Mouse (Mus musculus) kidney, adult 2 months (tissue): ENCODE data around the gene 4932438H23Rik. TPM values are rescaled to one million over a fixed set of nuclear protein-coding genes. Genes with fewer than 3 reads are reported as not detected.

Experiments
- DNase-seq: peaks from one replicate; pipeline ENCODE4 v3.0.0; 2021
- H3K27ac ChIP-seq: fragments of 200-500 bp; 2 replicates; pipeline ENCODE4 v1.5.1; 2012; ENCODE audit warnings: low read depth, low read length, control low read depth, inconsistent platforms; ENCODE audit not compliant: insufficient read depth
- H3K27me3 ChIP-seq: fragments of 200-500 bp; replicated peaks from 2 replicates; pipeline ENCODE4 v1.6.1; 2012; ENCODE audit warnings: mild to moderate bottlenecking, moderate library complexity, low read length, inconsistent platforms; ENCODE audit not compliant: control insufficient read depth, insufficient read depth
- H3K36me3 ChIP-seq: fragments of 200-500 bp; 2 replicates; pipeline ENCODE4 v1.6.1; 2012; ENCODE audit warnings: mild to moderate bottlenecking, moderate library complexity, low read length, inconsistent platforms; ENCODE audit not compliant: control insufficient read depth, insufficient read depth
- H3K4me1 ChIP-seq: fragments of 200-500 bp; 2 replicates; pipeline ENCODE4 v1.6.1; 2011; ENCODE audit warnings: low read length; ENCODE audit not compliant: control insufficient read depth, insufficient read depth
- H3K4me3 ChIP-seq: fragments of 200-500 bp; 2 replicates; pipeline ENCODE4 v1.5.1; 2011; ENCODE audit warnings: mild to moderate bottlenecking, low read depth, low read length, control low read depth; ENCODE audit not compliant: insufficient read depth
- CTCF ChIP-seq: fragments of 200-500 bp; conservative IDR thresholded peaks from 2 replicates; pipeline ENCODE4 v1.5.1; 2011; ENCODE audit warnings: low read depth, mild to moderate bottlenecking, control low read depth, low read length, moderate library complexity, mixed read lengths; ENCODE audit not compliant: insufficient read depth, insufficient read length
- POLR2A ChIP-seq: fragments of 200-500 bp; IDR thresholded peaks from one replicate; pipeline ENCODE4 v1.6.1; 2011; ENCODE audit warnings: low read depth, low read length, control low read depth
- WGBS: fragments of 180-500 bp; shearing (Covaris S2); methylation state at CpG from one replicate; pipeline ENCODE4 v1.1.7; 2018; 5-methylcytosine and 5-hydroxymethylcytosine counted together
- polyA plus RNA-seq: library from polyadenylated mRNA; depleted of rRNA; stranded (reverse); fragments of >200 nt; gene quantifications from 2 replicates; pipeline ENCODE4 v1.2.3, GENCODE M21; 2012; rRNA removed

Gene 4932438H23Rik
- 0.14 and 0.42 TPM in 2 replicates for polyA plus RNA-seq

DNA sequence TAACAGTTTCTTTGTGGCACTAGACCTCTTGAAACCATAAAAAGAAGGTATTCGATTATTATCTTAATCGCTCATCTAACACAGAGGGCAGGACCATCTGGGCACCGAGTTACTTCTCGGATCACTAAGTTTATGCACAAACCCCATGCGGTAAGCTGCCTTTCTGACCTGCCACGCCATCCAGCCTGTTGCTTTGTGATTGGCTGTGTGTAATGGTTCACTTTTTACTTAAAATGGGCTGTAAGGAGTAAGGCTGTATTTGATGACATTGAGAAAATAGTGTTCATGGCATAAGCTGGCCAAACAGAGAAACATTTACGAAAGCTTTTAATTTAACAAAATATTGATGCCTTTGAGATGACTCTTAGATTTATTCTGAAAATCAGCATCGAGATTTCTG is at the start of gene 4932438H23Rik:
4932438H23Rik (minus strand) TSS at position 101 of the 400 bp plus-strand sequence.
- 57% methylated on average over 8 of the region's 8 CpGs for WGBS
- DNase-seq, result no peak
- no peaks in the 10 kb centered on the region for H3K4me1 ChIP-seq
- TF ChIP-seq POLR2A (no peak), CTCF (no peak)
- H3K36me3 ChIP-seq, result no peaks in the 10 kb centered on the region
- no peak within 1 kb of the TSS for H3K27ac ChIP-seq
- H3K27me3 ChIP-seq, result no peaks in the 10 kb centered on the region
- H3K4me3 ChIP-seq, result no peak within 1 kb of the TSS

DNA sequence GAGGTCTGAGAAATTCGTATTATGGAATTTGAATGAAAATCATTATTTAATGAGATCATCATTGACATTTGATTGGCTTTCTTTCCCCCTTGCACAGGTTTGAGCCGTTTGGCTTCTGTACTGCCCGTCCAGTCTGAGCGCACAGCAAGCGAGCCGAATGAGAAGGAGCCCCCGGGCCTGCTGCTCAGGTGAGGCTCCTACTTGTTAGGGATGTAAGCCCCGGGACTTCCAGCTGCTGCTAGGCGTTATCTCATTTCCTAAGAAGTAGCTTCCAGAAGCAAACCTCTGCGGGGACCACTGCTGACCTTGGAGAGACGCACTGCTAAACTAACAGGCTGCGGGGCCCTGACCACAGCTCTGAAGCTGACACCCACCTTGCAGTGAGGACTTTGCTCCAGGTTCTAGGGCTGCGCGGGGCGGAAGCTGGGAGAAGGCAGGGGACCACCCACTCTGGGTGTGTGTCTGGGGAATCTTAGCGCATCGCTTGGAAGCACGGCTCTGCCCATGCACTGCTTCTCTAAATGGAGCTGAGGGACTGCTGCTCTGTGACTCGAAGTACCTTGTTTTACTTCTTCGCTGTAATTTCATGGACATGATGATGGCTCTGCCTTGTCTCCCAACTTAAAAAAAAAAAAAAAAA is 46.2 kb upstream of the 4932438H23Rik start:
- H3K27ac ChIP-seq, result no peak overlapping the region
- DNase-seq, result no peak
- no peaks in the 10 kb centered on the region for H3K4me1 ChIP-seq
- H3K36me3 ChIP-seq, result no peaks in the 10 kb centered on the region
- no peak overlapping the region for H3K4me3 ChIP-seq
- TF ChIP-seq CTCF, result no peak
- WGBS, result 40% methylated on average over 20 of the region's 20 CpGs
- H3K27me3 ChIP-seq, result no peaks in the 10 kb centered on the region

- H3K4me3 ChIP-seq, result no peak overlapping the region
- H3K27me3 ChIP-seq, result no peaks in the 10 kb centered on the region
- H3K36me3 ChIP-seq, result no peaks in the 10 kb centered on the region
- no peak for DNase-seq
- 11% methylated on average over 10 of the region's 10 CpGs for WGBS
- H3K4me1 ChIP-seq, result no peaks in the 10 kb centered on the region
- no peak overlapping the region for H3K27ac ChIP-seq
- TF ChIP-seq CTCF (no peak), POLR2A (no peak)
Measured at GRCm38 (mm10) chr16:91140457-91140856, 45.5 kb upstream of the 4932438H23Rik start.

- TF ChIP-seq POLR2A (no peak), CTCF (no peak)
- H3K4me1 ChIP-seq, result no peaks in the 10 kb centered on the region
- DNase-seq, result no peak
- 13% methylated on average over 13 of the region's 13 CpGs for WGBS
- no peaks in the 10 kb centered on the region for H3K36me3 ChIP-seq
- no peak overlapping the region for H3K27ac ChIP-seq
- no peaks in the 10 kb centered on the region; the same call in 1 of the 2 replicates for H3K27me3 ChIP-seq
- H3K4me3 ChIP-seq, result no peak overlapping the region
Measured at GRCm38 (mm10) chr16:91140056-91140455, 45.1 kb upstream of the 4932438H23Rik start.

- no peak overlapping the region for H3K4me3 ChIP-seq
- no peaks in the 10 kb centered on the region for H3K36me3 ChIP-seq
- H3K27ac ChIP-seq, result no peak overlapping the region
- H3K27me3 ChIP-seq, result no peaks in the 10 kb centered on the region; the same call in 1 of the 2 replicates
- no peak for TF ChIP-seq CTCF
- TF ChIP-seq POLR2A, result no peak
- DNase-seq, result no peak
- H3K4me1 ChIP-seq, result no peaks in the 10 kb centered on the region
- 19% methylated on average over 10 of the region's 10 CpGs for WGBS
Measured at GRCm38 (mm10) chr16:91139481-91139880, 44.6 kb upstream of the 4932438H23Rik start.

DNA sequence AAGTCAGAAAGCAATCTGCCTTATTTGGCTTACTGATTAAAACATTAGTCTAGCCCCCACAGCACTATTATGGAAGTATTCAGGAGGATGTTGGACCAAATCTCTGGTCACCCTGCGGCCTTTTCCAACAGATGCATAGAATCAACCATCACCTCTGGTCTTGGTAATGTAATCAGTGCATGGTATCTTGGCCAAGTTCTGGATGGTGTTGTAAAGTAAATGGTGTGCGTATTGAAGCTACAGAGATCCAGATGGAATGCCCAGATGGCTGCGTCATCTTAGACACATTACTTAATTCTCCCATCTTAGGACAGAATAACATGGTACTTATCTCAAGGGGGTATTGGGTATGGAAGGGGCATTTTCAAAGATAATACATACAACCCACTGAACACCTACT is 43.8 kb upstream of the 4932438H23Rik start:
- no peak for DNase-seq
- TF ChIP-seq CTCF (no peak), POLR2A (no peak)
- Histone ChIP-seq H3K27me3 (no peaks in the 10 kb centered on the region; the same call in 1 of the 2 replicates), H3K27ac (no peak overlapping the region), H3K36me3 (no peaks in the 10 kb centered on the region), H3K4me1 (no peaks in the 10 kb centered on the region), H3K4me3 (no peak overlapping the region)
- 92% methylated on average over 3 of the region's 3 CpGs for WGBS

- Histone ChIP-seq H3K36me3 (no peaks in the 10 kb centered on the region), H3K4me3 (no peak overlapping the region), H3K27ac (no peak overlapping the region), H3K4me1 (no peaks in the 10 kb centered on the region), H3K27me3 (no peaks in the 10 kb centered on the region; the same call in 1 of the 2 replicates)
- WGBS, result 90% methylated on average over 7 of the region's 7 CpGs
- DNase-seq, result no peak
- no peak for TF ChIP-seq CTCF
- TF ChIP-seq POLR2A, result no peak
Measured at GRCm38 (mm10) chr16:91138151-91138550, 43.2 kb upstream of the 4932438H23Rik start.
